Mouse (Mus musculus): Measurements from ENCODE around the gene Sema4d.
"Not testable (repeated sequence)": the region's sequence is repeated elsewhere in the genome, so short reads cannot be mapped to it uniquely, and the experiment has no call there.

GRCm38 (mm10) chr13:51668195-51668594 lies 125.4 kb downstream of the Sema4d start:
- not testable (repeated sequence) for TF ChIP-seq CTCF (IDR thresholded peaks at IDR 0.05; ENCODE audit: borderline replicate concordance, insufficient read depth, low read length); POLR2A (IDR thresholded peaks at IDR 0.05; ENCODE audit: low read depth, low read length)
